Mouse (Mus musculus): ENCODE results near the gene Fxyd2. TPM values are rescaled to one million over a fixed set of nuclear protein-coding genes. Genes with fewer than 3 reads are reported as not detected.
A peak's percentile ranks its signal among the peaks of the same experiment; 100 is the strongest.

Gene Fxyd2
- polyA plus RNA-seq, 1 experiment from 2014 or later, result 8.0 TPM

DNA sequence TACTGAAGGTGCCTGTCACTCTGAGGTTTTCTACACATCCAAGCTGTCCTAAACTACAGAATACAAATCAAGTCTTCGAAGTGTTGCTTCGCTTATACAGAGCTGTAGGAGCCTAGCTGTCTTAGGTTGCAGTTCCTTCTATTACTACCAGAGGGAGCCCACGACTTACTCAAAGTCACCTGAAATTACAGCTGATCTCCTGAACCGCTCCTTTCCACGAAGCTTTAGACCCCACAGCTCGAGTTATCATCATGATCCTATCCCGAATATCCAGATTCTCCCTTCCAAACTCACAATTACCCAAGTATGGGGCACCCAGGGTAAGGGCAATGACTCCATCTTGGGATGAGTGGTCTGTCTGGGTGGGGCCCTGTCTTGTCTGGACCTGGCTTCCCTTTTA lies 12.3 kb downstream of the Fxyd2 start:
- no peak overlapping the region for H3K9ac ChIP-seq (replicated peaks; ENCODE audit: low read length)
- DNase-seq (peak; percentile 92), ATAC-seq (ENCODE audit: low FRiP score, low TSS enrichment) (peak; percentile 37; the same call in 1 of the 2 replicates)
- no peaks in the 10 kb centered on the region for H3K27me3 ChIP-seq (ENCODE audit: control insufficient read depth, insufficient read depth, low read length)
- no peaks in the 10 kb centered on the region for H3K36me3 ChIP-seq (ENCODE audit: control insufficient read depth, insufficient read depth, low read length)
- peaks cover 9% of the 10 kb centered on the region for H3K4me1 ChIP-seq (ENCODE audit: control insufficient read depth, insufficient read depth, low read length)
- H3K4me2 ChIP-seq (ENCODE audit: low read length), result peak overlapping the region; percentile 29
- no peaks in the 10 kb centered on the region for H3K9me3 ChIP-seq (ENCODE audit: control insufficient read depth, low read length)
- WGBS, result 22% methylated on average over 7 of the region's 7 CpGs
- no peak overlapping the region for H3K27ac ChIP-seq (replicated peaks; ENCODE audit: low read depth, low read length)
- H3K4me3 ChIP-seq (replicated peaks; ENCODE audit: low read depth, low read length), result no peak overlapping the region

- H3K27me3 ChIP-seq (ENCODE audit: control insufficient read depth, insufficient read depth, low read length), result no peaks in the 10 kb centered on the region
- no peak overlapping the region for H3K27ac ChIP-seq (replicated peaks; ENCODE audit: low read depth, low read length)
- WGBS, result 4% methylated on average over 10 of the region's 10 CpGs
- peaks cover 9% of the 10 kb centered on the region for H3K4me1 ChIP-seq (ENCODE audit: control insufficient read depth, insufficient read depth, low read length)
- H3K9me3 ChIP-seq (ENCODE audit: control insufficient read depth, low read length), result no peaks in the 10 kb centered on the region
- H3K36me3 ChIP-seq (ENCODE audit: control insufficient read depth, insufficient read depth, low read length), result no peaks in the 10 kb centered on the region
- no peak overlapping the region for H3K4me3 ChIP-seq (replicated peaks; ENCODE audit: low read depth, low read length)
- H3K9ac ChIP-seq (replicated peaks; ENCODE audit: low read length), result no peak overlapping the region
- peak overlapping the region; percentile 29 for H3K4me2 ChIP-seq (ENCODE audit: low read length)
- DNase-seq (peak; percentile 93), ATAC-seq (ENCODE audit: low FRiP score, low TSS enrichment) (peak; percentile 32; the same call in 1 of the 2 replicates)
These were observed 12.8 kb downstream of the Fxyd2 start for GRCm38 (mm10) chr9:45412287-45412686.

- Histone ChIP-seq H3K27me3 (ENCODE audit: control insufficient read depth, insufficient read depth, low read length) (no peaks in the 10 kb centered on the region), H3K27ac (replicated peaks; ENCODE audit: low read depth, low read length) (no peak overlapping the region), H3K36me3 (ENCODE audit: control insufficient read depth, insufficient read depth, low read length) (no peaks in the 10 kb centered on the region), H3K4me1 (ENCODE audit: control insufficient read depth, insufficient read depth, low read length) (peaks cover 9% of the 10 kb centered on the region), H3K4me2 (ENCODE audit: low read length) (no peak overlapping the region), H3K9ac (replicated peaks; ENCODE audit: low read length) (no peak overlapping the region), H3K4me3 (replicated peaks; ENCODE audit: low read depth, low read length) (no peak overlapping the region), H3K9me3 (ENCODE audit: control insufficient read depth, low read length) (no peaks in the 10 kb centered on the region)
- DNase-seq, result no peak
- WGBS, result 72% methylated on average over 4 of the region's 4 CpGs
- ATAC-seq (ENCODE audit: low FRiP score, low TSS enrichment), result no peak
These were observed 13.4 kb downstream of the Fxyd2 start for GRCm38 (mm10) chr9:45412700-45413477.

- ATAC-seq (ENCODE audit: low FRiP score, low TSS enrichment) (no peak), DNase-seq (peak; percentile 49)
- H3K9me3 ChIP-seq (ENCODE audit: control insufficient read depth, low read length), result no peaks in the 10 kb centered on the region
- H3K4me3 ChIP-seq (replicated peaks; ENCODE audit: low read depth, low read length), result no peak overlapping the region
- WGBS, result 58% methylated on average over 5 of the region's 5 CpGs
- H3K9ac ChIP-seq (replicated peaks; ENCODE audit: low read length), result no peak overlapping the region
- H3K27me3 ChIP-seq (ENCODE audit: control insufficient read depth, insufficient read depth, low read length), result no peaks in the 10 kb centered on the region
- H3K27ac ChIP-seq (replicated peaks; ENCODE audit: low read depth, low read length), result no peak overlapping the region
- no peak overlapping the region for H3K4me2 ChIP-seq (ENCODE audit: low read length)
- peaks cover 3% of the 10 kb centered on the region; the same call in 1 of the 2 replicates for H3K4me1 ChIP-seq (ENCODE audit: control insufficient read depth, insufficient read depth, low read length)
- no peaks in the 10 kb centered on the region for H3K36me3 ChIP-seq (ENCODE audit: control insufficient read depth, insufficient read depth, low read length)
These were observed 14.1 kb downstream of the Fxyd2 start for GRCm38 (mm10) chr9:45413478-45414140.

GRCm38 (mm10) chr9:45415912-45416311 lies 16.4 kb downstream of the Fxyd2 start:
- Histone ChIP-seq H3K36me3 (ENCODE audit: control insufficient read depth, insufficient read depth, low read length) (no peaks in the 10 kb centered on the region), H3K27me3 (ENCODE audit: control insufficient read depth, insufficient read depth, low read length) (no peaks in the 10 kb centered on the region), H3K4me1 (ENCODE audit: control insufficient read depth, insufficient read depth, low read length) (peaks cover 3% of the 10 kb centered on the region; the same call in 1 of the 2 replicates), H3K9ac (replicated peaks; ENCODE audit: low read length) (no peak overlapping the region), H3K27ac (replicated peaks; ENCODE audit: low read depth, low read length) (no peak overlapping the region), H3K4me2 (ENCODE audit: low read length) (no peak overlapping the region), H3K4me3 (replicated peaks; ENCODE audit: low read depth, low read length) (no peak overlapping the region), H3K9me3 (ENCODE audit: control insufficient read depth, low read length) (no peaks in the 10 kb centered on the region)
- WGBS, result 46% methylated on average over 4 of the region's 4 CpGs
- ATAC-seq (ENCODE audit: low FRiP score, low TSS enrichment), result no peak
- peak; percentile 78 for DNase-seq

DNA sequence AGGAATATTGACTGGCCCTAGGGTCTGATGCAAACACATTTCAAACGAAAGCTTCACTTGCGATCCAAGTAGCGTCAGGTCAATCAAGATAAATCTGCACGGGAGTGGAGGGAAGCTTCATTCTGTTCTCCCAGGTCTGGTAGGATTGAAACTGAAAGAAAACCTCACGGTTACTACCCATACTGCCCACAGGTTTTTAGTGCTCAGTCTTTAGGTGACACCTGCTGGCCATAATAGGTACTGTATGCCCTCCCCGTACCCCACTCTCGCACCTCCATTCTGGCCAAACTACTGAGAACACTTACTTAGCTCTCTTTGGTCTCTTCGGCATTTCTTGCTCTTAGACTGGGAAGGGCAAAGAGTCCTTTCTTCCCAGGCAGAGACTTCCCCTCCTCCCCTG lies 17.8 kb downstream of the Fxyd2 start:
- Histone ChIP-seq H3K4me2 (ENCODE audit: low read length) (no peak overlapping the region), H3K27me3 (ENCODE audit: control insufficient read depth, insufficient read depth, low read length) (no peaks in the 10 kb centered on the region), H3K9ac (replicated peaks; ENCODE audit: low read length) (no peak overlapping the region), H3K36me3 (ENCODE audit: control insufficient read depth, insufficient read depth, low read length) (no peaks in the 10 kb centered on the region), H3K27ac (replicated peaks; ENCODE audit: low read depth, low read length) (no peak overlapping the region), H3K9me3 (ENCODE audit: control insufficient read depth, low read length) (no peaks in the 10 kb centered on the region), H3K4me1 (ENCODE audit: control insufficient read depth, insufficient read depth, low read length) (no peaks in the 10 kb centered on the region), H3K4me3 (replicated peaks; ENCODE audit: low read depth, low read length) (no peak overlapping the region)
- 29% methylated on average over 8 of the region's 8 CpGs for WGBS
- DNase-seq (peak; percentile 69), ATAC-seq (ENCODE audit: low FRiP score, low TSS enrichment) (no peak)

DNA sequence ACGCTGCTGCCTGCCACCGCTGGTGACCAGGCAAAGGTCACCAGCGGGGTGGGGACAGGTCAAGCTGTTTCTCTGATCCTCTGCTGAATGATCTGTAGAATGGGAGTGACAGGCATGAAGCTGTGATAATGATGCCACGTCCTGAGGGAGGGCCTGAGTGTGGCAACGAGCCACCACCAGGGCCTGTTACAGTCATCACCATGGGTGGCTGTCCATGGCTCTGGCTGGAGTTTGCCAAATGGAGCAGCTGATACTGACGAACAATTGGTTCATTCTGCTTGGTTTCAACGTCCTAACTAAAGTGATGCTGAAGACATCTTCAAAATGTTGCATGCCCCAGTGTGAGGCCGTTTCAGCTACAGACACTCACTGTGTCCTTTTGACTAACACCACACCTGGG lies 18.8 kb downstream of the Fxyd2 start:
- 61% methylated on average over 8 of the region's 8 CpGs for WGBS

GRCm38 (mm10) chr9:45421209-45421608 lies 21.7 kb downstream of the Fxyd2 start:
- H3K27ac ChIP-seq (replicated peaks; ENCODE audit: low read depth, low read length), result no peak overlapping the region
- H3K4me1 ChIP-seq (ENCODE audit: control insufficient read depth, insufficient read depth, low read length), result no peaks in the 10 kb centered on the region
- DNase-seq (no peak), ATAC-seq (ENCODE audit: low FRiP score, low TSS enrichment) (no peak)
- H3K4me2 ChIP-seq (ENCODE audit: low read length), result no peak overlapping the region
- H3K36me3 ChIP-seq (ENCODE audit: control insufficient read depth, insufficient read depth, low read length), result no peaks in the 10 kb centered on the region
- H3K9me3 ChIP-seq (ENCODE audit: control insufficient read depth, low read length), result no peaks in the 10 kb centered on the region
- 67% methylated on average over 8 of the region's 8 CpGs for WGBS
- H3K9ac ChIP-seq (replicated peaks; ENCODE audit: low read length), result no peak overlapping the region
- no peak overlapping the region for H3K4me3 ChIP-seq (replicated peaks; ENCODE audit: low read depth, low read length)
- H3K27me3 ChIP-seq (ENCODE audit: control insufficient read depth, insufficient read depth, low read length), result no peaks in the 10 kb centered on the region

More for the DNA sequence above, 18.8 kb downstream of the Fxyd2 start:
- Histone ChIP-seq H3K4me1 (ENCODE audit: control insufficient read depth, insufficient read depth, low read length) (no peaks in the 10 kb centered on the region), H3K9me3 (ENCODE audit: control insufficient read depth, low read length) (no peaks in the 10 kb centered on the region), H3K27me3 (ENCODE audit: control insufficient read depth, insufficient read depth, low read length) (no peaks in the 10 kb centered on the region), H3K4me2 (ENCODE audit: low read length) (no peak overlapping the region), H3K36me3 (ENCODE audit: control insufficient read depth, insufficient read depth, low read length) (no peaks in the 10 kb centered on the region), H3K4me3 (replicated peaks; ENCODE audit: low read depth, low read length) (no peak overlapping the region), H3K27ac (replicated peaks; ENCODE audit: low read depth, low read length) (no peak overlapping the region), H3K9ac (replicated peaks; ENCODE audit: low read length) (no peak overlapping the region)
- DNase-seq (no peak), ATAC-seq (ENCODE audit: low FRiP score, low TSS enrichment) (no peak)
